Mouse (Mus musculus) cerebellum, adult 18-20 months (tissue): ENCODE measurements around the gene Ankrd9.
A peak's percentile ranks its signal among the peaks of the same experiment; 100 is the strongest.

Experiments
- DNase-seq, 2 experiments: peaks; one replicate each; pipeline ENCODE4 v3.0.0; 2021

Ankrd9 gene

GRCm38 (mm10) chr12:110954351-110954991, 24.4 kb downstream of the Ankrd9 start:
- peak; percentile 63 to 70 for DNase-seq

- DNase-seq: no peak
Measured at GRCm38 (mm10) chr12:110953900-110954299, 24.9 kb downstream of the Ankrd9 start.

DNA sequence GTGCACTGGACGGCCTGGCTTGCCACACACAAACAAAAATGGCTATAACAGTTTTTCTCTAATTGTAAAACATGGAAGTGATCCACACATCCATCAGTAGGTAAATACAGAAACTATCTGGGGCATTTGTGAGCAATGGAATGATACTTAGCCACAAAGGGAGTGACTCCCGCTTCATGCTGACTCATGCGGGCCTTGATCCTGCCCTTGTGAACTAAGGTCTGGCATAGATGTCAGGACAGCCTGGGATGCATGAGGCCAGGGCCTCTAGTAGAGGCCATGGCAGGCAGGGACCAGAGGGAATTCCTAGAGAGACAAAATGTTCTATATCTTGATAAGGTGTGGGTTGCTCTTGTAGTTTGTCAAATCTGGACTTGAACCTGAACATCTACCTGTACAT, 25.4 kb downstream of the Ankrd9 start:
- DNase-seq: peak in 1 of 2 experiments; percentile 30

DNA sequence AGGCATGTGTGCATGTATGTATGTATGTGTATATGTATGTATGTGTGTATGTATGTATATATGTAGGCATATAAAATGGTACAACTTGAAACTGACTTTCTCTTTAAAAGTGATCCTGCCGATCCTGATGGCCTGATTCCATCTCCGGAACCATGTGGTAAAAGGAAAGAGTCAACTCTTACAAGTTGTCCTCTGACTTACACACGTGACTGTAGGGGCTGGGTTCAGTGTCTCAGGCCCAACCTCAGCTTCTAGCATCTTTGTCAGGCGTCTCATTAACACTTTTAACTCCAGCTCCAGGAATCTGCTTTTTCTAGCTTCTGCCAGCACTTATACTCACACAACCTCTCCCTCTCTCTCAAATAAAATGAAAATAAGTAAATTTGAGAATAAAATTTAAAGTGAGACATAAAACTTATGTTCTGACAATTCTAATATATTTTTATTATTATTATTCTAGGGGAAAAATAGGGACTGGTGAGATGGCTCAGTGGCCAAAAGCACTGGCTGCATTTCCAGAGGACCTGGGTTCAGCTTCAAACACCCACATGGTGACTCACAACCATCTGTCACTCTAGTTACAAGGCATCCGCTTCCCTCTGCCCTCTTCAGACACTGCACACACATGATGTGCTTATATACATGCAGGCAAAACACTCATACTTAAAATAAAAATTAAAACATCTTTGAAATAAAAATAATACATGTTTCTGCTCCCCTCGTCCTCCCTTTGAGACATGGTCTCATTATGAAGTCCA, 26.0 kb downstream of the Ankrd9 start:
- DNase-seq: peak; percentile 64 to 83

DNA sequence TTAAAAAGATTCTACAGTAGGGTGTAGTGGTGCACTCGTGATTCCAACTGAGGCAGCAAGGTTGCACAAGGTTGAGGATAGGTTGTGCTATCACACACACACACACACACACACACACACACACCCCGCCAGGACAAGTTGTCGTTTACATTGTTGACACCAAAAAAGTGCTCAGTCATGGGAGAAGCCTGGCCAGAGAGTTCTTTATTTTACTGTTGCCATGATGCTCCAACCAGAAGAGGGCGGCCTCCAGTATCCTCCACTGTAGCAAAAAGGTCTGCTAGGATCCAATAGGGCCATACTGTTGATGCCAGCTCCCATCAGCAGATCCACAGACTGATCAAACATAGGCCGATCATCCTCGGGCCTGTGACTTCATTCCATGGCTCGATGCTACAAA, 27.6 kb downstream of the Ankrd9 start:
- no peak for DNase-seq

GRCm38 (mm10) chr12:110950151-110950550, 28.7 kb downstream of the Ankrd9 start:
- no peak for DNase-seq

GRCm38 (mm10) chr12:110949410-110949809, 29.4 kb downstream of the Ankrd9 start:
- DNase-seq: peak; percentile 62 to 76

GRCm38 (mm10) chr12:110948910-110949201, 30.0 kb downstream of the Ankrd9 start:
- DNase-seq: no peak

GRCm38 (mm10) chr12:110948082-110948909, 30.5 kb downstream of the Ankrd9 start:
- no peak for DNase-seq

DNA sequence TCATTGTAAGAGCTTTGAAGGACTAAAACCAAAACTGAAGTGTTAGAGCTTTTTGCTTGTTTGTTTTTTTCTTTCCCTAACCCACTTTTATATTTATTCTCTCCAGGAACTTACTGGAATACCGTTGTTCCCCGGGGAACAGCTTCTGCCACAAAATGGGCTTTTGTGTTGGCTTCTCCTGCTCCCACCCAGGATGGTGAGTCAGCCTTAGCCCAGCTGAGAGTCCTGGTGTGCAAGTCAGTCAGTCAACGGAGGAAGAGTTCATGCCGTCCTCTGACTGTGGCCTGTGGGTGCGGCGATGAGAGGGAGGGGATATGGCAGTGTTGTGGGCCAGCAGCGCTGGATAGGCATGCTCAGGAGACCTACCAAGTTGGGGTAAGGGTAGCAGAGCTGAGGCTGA, 32.6 kb downstream of the Ankrd9 start:
- no peak for DNase-seq

- peak; percentile 24 to 43 for DNase-seq
Measured at GRCm38 (mm10) chr12:110940869-110941268, 38.0 kb downstream of the Ankrd9 start.

DNA sequence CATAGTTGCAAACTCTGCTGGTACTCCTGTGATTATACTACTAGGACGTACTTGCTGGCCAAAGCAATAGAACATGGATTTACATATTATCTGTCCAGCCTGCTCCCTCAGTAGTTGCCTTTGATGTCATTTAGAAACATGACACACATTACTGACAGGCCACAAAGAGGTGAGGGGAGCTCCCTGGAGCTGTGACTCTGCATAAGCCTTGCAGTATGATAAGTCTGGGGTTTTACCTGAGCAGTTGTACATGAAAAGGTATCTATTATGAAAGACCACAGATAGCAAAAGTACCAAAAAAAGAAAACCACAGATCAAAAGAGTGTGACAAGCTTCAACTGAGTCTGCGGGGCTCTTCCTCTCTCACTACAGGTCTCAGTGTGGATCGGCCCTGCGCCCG, 39.5 kb downstream of the Ankrd9 start:
- DNase-seq: no peak

- DNase-seq: peak in 1 of 2 experiments; percentile 34
Measured at GRCm38 (mm10) chr12:110937496-110937895, 41.3 kb downstream of the Ankrd9 start.

DNA sequence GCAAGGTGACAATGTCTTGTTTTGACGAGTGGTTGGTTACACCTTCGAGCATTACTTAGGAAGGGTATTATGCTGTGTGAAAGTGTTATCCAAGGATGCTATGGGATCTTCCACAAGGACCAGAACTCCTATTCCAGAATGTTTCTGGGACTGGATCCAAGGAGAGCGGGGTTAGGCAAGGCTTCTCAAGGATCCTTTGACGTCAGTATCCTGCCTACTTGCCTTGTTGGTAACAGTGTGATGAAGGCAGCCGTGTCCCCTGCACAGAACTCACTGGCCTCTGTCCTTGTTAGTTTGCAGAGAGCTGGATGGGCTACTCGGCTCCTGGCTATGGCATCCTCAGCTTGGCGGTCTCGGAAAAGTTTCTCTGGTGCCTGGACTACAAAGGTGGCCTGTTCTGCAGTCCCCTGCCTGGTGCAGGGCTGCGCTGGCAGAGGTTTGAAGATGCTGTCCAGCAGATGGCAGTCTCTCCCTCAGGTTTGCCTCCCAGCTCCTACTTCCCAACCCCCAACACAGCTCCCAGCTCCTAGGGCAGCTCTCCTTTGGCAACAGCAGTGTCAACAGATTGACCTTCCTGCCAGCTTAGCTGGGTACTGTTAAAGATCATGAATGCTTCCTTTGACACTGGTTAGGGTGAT, 42.7 kb downstream of the Ankrd9 start:
- peak; percentile 93 to 95 for DNase-seq

GRCm38 (mm10) chr12:110932820-110933219, 46.0 kb downstream of the Ankrd9 start:
- DNase-seq: no peak
